Mouse (Mus musculus): Measurements from ENCODE around the gene Slc30a4. TPM values are rescaled to one million over a fixed set of nuclear protein-coding genes. Genes with fewer than 3 reads are reported as not detected.

Slc30a4 gene
- polyA plus RNA-seq, 1 experiment from 2014 or later: 6.2 TPM

- DNase-seq (ENCODE audit: low spot score): peak; percentile 17
Observed at GRCm38 (mm10) chr2:122681379-122682137, 20.9 kb downstream of the Slc30a4 start.

- no peak for DNase-seq (ENCODE audit: low spot score)
Observed at GRCm38 (mm10) chr2:122675126-122675525, 27.3 kb downstream of the Slc30a4 start.

GRCm38 (mm10) chr2:122672841-122673240, 29.6 kb downstream of the Slc30a4 start:
- DNase-seq (ENCODE audit: low spot score): peak; percentile 66

- no peak for DNase-seq (ENCODE audit: low spot score)
Observed at GRCm38 (mm10) chr2:122671714-122672113, 30.7 kb downstream of the Slc30a4 start.

- DNase-seq (ENCODE audit: low spot score): peak; percentile 69
Observed at GRCm38 (mm10) chr2:122667856-122668255, 34.6 kb downstream of the Slc30a4 start.

GRCm38 (mm10) chr2:122665973-122666875, 36.2 kb downstream of the Slc30a4 start:
- peak; percentile 83 for DNase-seq (ENCODE audit: low spot score)

- DNase-seq (ENCODE audit: low spot score): no peak
Observed at GRCm38 (mm10) chr2:122665253-122665972, 37.0 kb downstream of the Slc30a4 start.

GRCm38 (mm10) chr2:122659825-122660224, 42.6 kb downstream of the Slc30a4 start:
- DNase-seq (ENCODE audit: low spot score): peak; percentile 57

GRCm38 (mm10) chr2:122657707-122658524, 44.5 kb downstream of the Slc30a4 start:
- no peak for DNase-seq (ENCODE audit: low spot score)

- DNase-seq (ENCODE audit: low spot score): no peak
Observed at GRCm38 (mm10) chr2:122656767-122657166, 45.7 kb downstream of the Slc30a4 start.

GRCm38 (mm10) chr2:122656052-122656451, 46.4 kb downstream of the Slc30a4 start:
- DNase-seq (ENCODE audit: low spot score): no peak

- DNase-seq (ENCODE audit: low spot score): peak; percentile 92
Observed at GRCm38 (mm10) chr2:122652096-122653084, 50.1 kb downstream of the Slc30a4 start.

- DNase-seq (ENCODE audit: low spot score): no peak
Observed at GRCm38 (mm10) chr2:122638673-122639072, 63.8 kb downstream of the Slc30a4 start.

- no peak for DNase-seq (ENCODE audit: low spot score)
Observed at GRCm38 (mm10) chr2:122638029-122638428, 64.4 kb downstream of the Slc30a4 start.

GRCm38 (mm10) chr2:122637526-122637997, 64.9 kb downstream of the Slc30a4 start:
- peak; percentile 69 for DNase-seq (ENCODE audit: low spot score)

- DNase-seq (ENCODE audit: low spot score): no peak
Observed at GRCm38 (mm10) chr2:122636686-122637085, 65.8 kb downstream of the Slc30a4 start, which contains the start of gene AA467197. Gene AA467197, plus strand, starts transcription at chr2:122636986.

All from thymus, postnatal 0 days (tissue).